Mouse (Mus musculus): ENCODE measurements around the gene Krt79. TPM values are rescaled to one million over a fixed set of nuclear protein-coding genes. Genes with fewer than 3 reads are reported as not detected.

The Krt79 gene
- 0.12 TPM in 1 of 2 replicates, not detected in the other for polyA plus RNA-seq (2014; fragmentation: Nextera tagmentation; extraction: Ambion mirVana)

- Histone ChIP-seq H3K4me1 (replicated peaks; ENCODE audit: control insufficient read depth, insufficient read depth, low read length) (no peaks in the 10 kb centered on the region), H3K9ac (ENCODE audit: low read length) (no peak within 1 kb of the TSS), H3K36me3 (ENCODE audit: control insufficient read depth, insufficient read depth, low read length) (no peaks in the 10 kb centered on the region), H3K9me3 (ENCODE audit: control insufficient read depth, low read length) (no peaks in the 10 kb centered on the region), H3K4me2 (ENCODE audit: low read depth, low read length, severe bottlenecking) (no peak within 1 kb of the TSS), H3K27ac (ENCODE audit: low read depth, low read length) (no peak within 1 kb of the TSS), H3K4me3 (ENCODE audit: low read depth, low read length) (no peak within 1 kb of the TSS), H3K27me3 (ENCODE audit: control insufficient read depth, insufficient read depth, low read length) (no peaks in the 10 kb centered on the region)
- DNase-seq (ENCODE audit: low spot score) (no peak), ATAC-seq (replicated peaks; ENCODE audit: low FRiP score) (no peak)
- 66% methylated on average over 5 of the region's 6 CpGs for WGBS
Observed at GRCm38 (mm10) chr15:101940274-101940829, at the start of gene Krt79. Gene Krt79, minus strand, starts transcription at chr15:101940324.

DNA sequence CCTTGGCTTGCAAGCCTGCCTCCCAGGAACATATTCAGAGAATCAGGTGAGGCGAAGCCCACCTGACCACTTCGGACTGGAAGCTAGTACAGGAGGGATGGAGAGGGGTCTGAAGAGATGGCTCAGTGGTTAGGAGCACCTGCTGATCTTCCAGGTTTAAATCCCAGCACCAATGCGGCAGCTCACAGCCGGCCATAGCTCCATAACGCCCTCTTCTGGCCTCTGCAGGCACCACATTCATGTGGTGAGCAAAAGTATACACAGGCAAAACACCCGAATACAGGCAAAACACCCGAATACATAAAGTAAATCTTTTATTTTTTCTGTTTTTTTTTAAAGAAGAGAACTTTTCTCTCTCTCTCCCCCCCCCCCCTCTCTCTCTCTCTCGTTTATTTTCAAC lies 48.6 kb upstream of the Krt79 start:
- DNase-seq (ENCODE audit: low spot score) = no peak
- ATAC-seq (replicated peaks; ENCODE audit: low FRiP score) = no peak
- H3K4me2 ChIP-seq (ENCODE audit: low read depth, low read length, severe bottlenecking) = no peak overlapping the region
- peaks cover under 1% of the 10 kb centered on the region; the same call in 1 of the 2 replicates for H3K4me1 ChIP-seq (replicated peaks; ENCODE audit: control insufficient read depth, insufficient read depth, low read length)
- no peak overlapping the region for H3K9ac ChIP-seq (ENCODE audit: low read length)
- H3K4me3 ChIP-seq (ENCODE audit: low read depth, low read length) = no peak overlapping the region
- no peaks in the 10 kb centered on the region for H3K9me3 ChIP-seq (ENCODE audit: control insufficient read depth, low read length)
- no peak overlapping the region for H3K27ac ChIP-seq (ENCODE audit: low read depth, low read length)
- 59% methylated on average over 8 of the region's 8 CpGs for WGBS
- H3K27me3 ChIP-seq (ENCODE audit: control insufficient read depth, insufficient read depth, low read length) = no peaks in the 10 kb centered on the region
- no peaks in the 10 kb centered on the region for H3K36me3 ChIP-seq (ENCODE audit: control insufficient read depth, insufficient read depth, low read length)

GRCm38 (mm10) chr15:101988119-101988518 lies 48.0 kb upstream of the Krt79 start:
- Histone ChIP-seq H3K4me1 (replicated peaks; ENCODE audit: control insufficient read depth, insufficient read depth, low read length) (peaks cover 4% of the 10 kb centered on the region; the same call in 1 of the 2 replicates), H3K9ac (ENCODE audit: low read length) (no peak overlapping the region), H3K9me3 (ENCODE audit: control insufficient read depth, low read length) (no peaks in the 10 kb centered on the region), H3K27ac (ENCODE audit: low read depth, low read length) (no peak overlapping the region), H3K4me3 (ENCODE audit: low read depth, low read length) (no peak overlapping the region), H3K36me3 (ENCODE audit: control insufficient read depth, insufficient read depth, low read length) (no peaks in the 10 kb centered on the region), H3K27me3 (ENCODE audit: control insufficient read depth, insufficient read depth, low read length) (no peaks in the 10 kb centered on the region), H3K4me2 (ENCODE audit: low read depth, low read length, severe bottlenecking) (no peak overlapping the region)
- under 1% methylated on average over 10 of the region's 10 CpGs for WGBS
- DNase-seq (ENCODE audit: low spot score) (peak; percentile 93), ATAC-seq (replicated peaks; ENCODE audit: low FRiP score) (peak; percentile 43; the same call in 1 of the 2 replicates)

- no peak for ATAC-seq (replicated peaks; ENCODE audit: low FRiP score)
- H3K4me3 ChIP-seq (ENCODE audit: low read depth, low read length) = no peak overlapping the region
Observed at GRCm38 (mm10) chr15:101984746-101985145, 44.6 kb upstream of the Krt79 start.

GRCm38 (mm10) chr15:101983949-101984601 lies 44.0 kb upstream of the Krt79 start:
- H3K4me2 ChIP-seq (ENCODE audit: low read depth, low read length, severe bottlenecking) = peak overlapping the region; percentile 50
- peak overlapping the region; percentile 18; the same call in 1 of the 2 replicates for H3K27ac ChIP-seq (ENCODE audit: low read depth, low read length)
- no peaks in the 10 kb centered on the region for H3K9me3 ChIP-seq (ENCODE audit: control insufficient read depth, low read length)
- peaks cover 4% of the 10 kb centered on the region; the same call in 1 of the 2 replicates for H3K4me1 ChIP-seq (replicated peaks; ENCODE audit: control insufficient read depth, insufficient read depth, low read length)
- peak overlapping the region; percentile 47 for H3K9ac ChIP-seq (ENCODE audit: low read length)
- no peaks in the 10 kb centered on the region for H3K36me3 ChIP-seq (ENCODE audit: control insufficient read depth, insufficient read depth, low read length)
- DNase-seq (ENCODE audit: low spot score) = peak; percentile 96
- peak; percentile 97 for ATAC-seq (replicated peaks; ENCODE audit: low FRiP score)
- H3K4me3 ChIP-seq (ENCODE audit: low read depth, low read length) = peak overlapping the region; percentile 19
- WGBS = 3% methylated on average over 15 of the region's 15 CpGs
- H3K27me3 ChIP-seq (ENCODE audit: control insufficient read depth, insufficient read depth, low read length) = no peaks in the 10 kb centered on the region

More at GRCm38 (mm10) chr15:101984746-101985145, 44.6 kb upstream of the Krt79 start:
- Histone ChIP-seq H3K4me2 (ENCODE audit: low read depth, low read length, severe bottlenecking) (no peak overlapping the region; the same call in 1 of the 2 replicates), H3K9me3 (ENCODE audit: control insufficient read depth, low read length) (no peaks in the 10 kb centered on the region), H3K9ac (ENCODE audit: low read length) (peak overlapping the region; percentile 1; the same call in 1 of the 2 replicates), H3K27me3 (ENCODE audit: control insufficient read depth, insufficient read depth, low read length) (no peaks in the 10 kb centered on the region), H3K36me3 (ENCODE audit: control insufficient read depth, insufficient read depth, low read length) (no peaks in the 10 kb centered on the region), H3K4me1 (replicated peaks; ENCODE audit: control insufficient read depth, insufficient read depth, low read length) (peaks cover 4% of the 10 kb centered on the region; the same call in 1 of the 2 replicates), H3K27ac (ENCODE audit: low read depth, low read length) (no peak overlapping the region)
- WGBS = 22% methylated on average over 6 of the region's 6 CpGs
- no peak for DNase-seq (ENCODE audit: low spot score)

DNA sequence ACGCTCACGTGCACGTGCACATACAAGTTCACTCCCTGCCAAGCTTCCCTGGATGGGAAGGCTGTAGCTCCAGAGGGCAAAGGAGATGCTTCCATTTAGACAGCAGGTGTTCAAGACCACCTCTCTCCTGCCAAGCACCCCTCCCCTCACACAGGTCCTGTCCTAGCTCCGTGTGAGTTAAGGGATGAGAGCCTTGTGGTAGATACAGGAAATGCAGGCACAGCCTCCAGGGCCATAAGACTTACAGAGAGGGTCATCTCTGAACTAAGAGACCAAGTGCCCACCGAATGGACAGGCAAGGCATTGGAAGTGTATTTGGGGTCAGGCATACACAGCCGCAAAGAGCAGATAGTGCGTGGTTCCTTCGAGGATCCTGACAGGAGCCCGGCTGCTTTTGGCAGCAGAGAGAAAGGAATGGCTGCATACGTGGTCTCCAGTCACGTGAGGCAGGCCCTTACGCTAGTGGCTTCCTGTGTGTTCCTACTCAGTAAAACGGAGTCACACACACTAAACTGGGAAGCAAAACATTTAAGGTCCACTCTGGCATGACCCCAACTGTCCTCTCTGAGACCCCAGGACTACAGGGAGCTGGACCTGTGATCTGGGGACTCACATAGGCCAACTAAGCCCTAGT lies 43.3 kb upstream of the Krt79 start:
- H3K4me1 ChIP-seq (replicated peaks; ENCODE audit: control insufficient read depth, insufficient read depth, low read length) = peaks cover 4% of the 10 kb centered on the region; the same call in 1 of the 2 replicates
- H3K36me3 ChIP-seq (ENCODE audit: control insufficient read depth, insufficient read depth, low read length) = no peaks in the 10 kb centered on the region
- H3K4me2 ChIP-seq (ENCODE audit: low read depth, low read length, severe bottlenecking) = peak overlapping the region; percentile 50; the same call in 1 of the 2 replicates
- no peaks in the 10 kb centered on the region for H3K27me3 ChIP-seq (ENCODE audit: control insufficient read depth, insufficient read depth, low read length)
- 83% methylated on average over 13 of the region's 13 CpGs for WGBS
- no peaks in the 10 kb centered on the region for H3K9me3 ChIP-seq (ENCODE audit: control insufficient read depth, low read length)
- H3K27ac ChIP-seq (ENCODE audit: low read depth, low read length) = no peak overlapping the region
- no peak for ATAC-seq (replicated peaks; ENCODE audit: low FRiP score)
- peak overlapping the region; percentile 47 for H3K9ac ChIP-seq (ENCODE audit: low read length)
- DNase-seq (ENCODE audit: low spot score) = no peak
- H3K4me3 ChIP-seq (ENCODE audit: low read depth, low read length) = no peak overlapping the region

- H3K4me1 ChIP-seq (replicated peaks; ENCODE audit: control insufficient read depth, insufficient read depth, low read length) = peaks cover 13% of the 10 kb centered on the region
- no peak for DNase-seq (ENCODE audit: low spot score)
- ATAC-seq (replicated peaks; ENCODE audit: low FRiP score) = no peak
- H3K27me3 ChIP-seq (ENCODE audit: control insufficient read depth, insufficient read depth, low read length) = no peaks in the 10 kb centered on the region
- no peak overlapping the region for H3K4me2 ChIP-seq (ENCODE audit: low read depth, low read length, severe bottlenecking)
- no peak overlapping the region for H3K4me3 ChIP-seq (ENCODE audit: low read depth, low read length)
- H3K9ac ChIP-seq (ENCODE audit: low read length) = no peak overlapping the region
- no peak overlapping the region for H3K27ac ChIP-seq (ENCODE audit: low read depth, low read length)
- H3K9me3 ChIP-seq (ENCODE audit: control insufficient read depth, low read length) = no peaks in the 10 kb centered on the region
- WGBS = 75% methylated on average over 6 of the region's 6 CpGs
- no peaks in the 10 kb centered on the region for H3K36me3 ChIP-seq (ENCODE audit: control insufficient read depth, insufficient read depth, low read length)
Observed at GRCm38 (mm10) chr15:101980849-101981248, 40.7 kb upstream of the Krt79 start.

DNA sequence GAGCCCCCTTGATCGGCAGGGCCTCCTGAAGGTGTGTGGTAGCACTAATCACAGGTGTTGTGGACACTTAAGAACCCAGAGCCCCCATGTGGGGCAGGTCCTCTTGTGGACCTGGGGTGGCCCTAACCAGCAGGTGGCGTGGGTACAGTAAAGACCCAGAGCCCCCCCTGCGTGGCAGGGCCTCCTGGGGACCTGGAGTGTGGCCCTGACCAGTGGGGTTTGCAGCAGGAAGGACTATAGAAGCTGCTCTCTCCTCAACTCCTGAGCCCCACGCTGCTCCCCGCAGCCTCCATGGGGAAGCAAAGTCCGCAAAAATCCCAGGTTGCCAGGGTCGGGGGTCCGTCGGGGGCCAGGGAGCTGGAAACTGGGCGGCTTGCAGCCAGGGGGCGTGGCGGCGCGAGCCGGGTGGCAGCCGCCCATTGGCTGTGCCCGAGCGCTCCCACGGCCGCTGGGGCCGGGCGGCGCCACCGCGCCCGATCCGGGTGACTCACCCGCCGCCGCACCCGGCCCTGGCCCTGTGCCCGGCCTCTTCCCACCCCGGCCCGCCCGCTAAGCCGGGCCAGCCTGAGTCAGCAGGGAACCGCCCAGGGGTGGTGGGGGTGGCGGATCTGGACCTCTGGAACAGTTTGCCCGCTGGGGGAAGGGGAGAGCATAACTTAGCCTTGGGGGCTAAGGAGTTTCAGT lies 37.1 kb upstream of the Krt79 start:
- no peaks in the 10 kb centered on the region for H3K27me3 ChIP-seq (ENCODE audit: control insufficient read depth, insufficient read depth, low read length)
- DNase-seq (ENCODE audit: low spot score) (peak; percentile 89), ATAC-seq (replicated peaks; ENCODE audit: low FRiP score) (peak; percentile 85)
- H3K4me1 ChIP-seq (replicated peaks; ENCODE audit: control insufficient read depth, insufficient read depth, low read length) = peaks cover 9% of the 10 kb centered on the region
- peak overlapping the region; percentile 75 for H3K9ac ChIP-seq (ENCODE audit: low read length)
- peak overlapping the region; percentile 86 for H3K4me2 ChIP-seq (ENCODE audit: low read depth, low read length, severe bottlenecking)
- H3K27ac ChIP-seq (ENCODE audit: low read depth, low read length) = peak overlapping the region; percentile 21; the same call in 1 of the 2 replicates
- peak overlapping the region; percentile 34 for H3K4me3 ChIP-seq (ENCODE audit: low read depth, low read length)
- no peaks in the 10 kb centered on the region for H3K9me3 ChIP-seq (ENCODE audit: control insufficient read depth, low read length)
- H3K36me3 ChIP-seq (ENCODE audit: control insufficient read depth, insufficient read depth, low read length) = no peaks in the 10 kb centered on the region
- WGBS = 4% methylated on average over 39 of the region's 39 CpGs
